Mouse (Mus musculus) c-Kit-positive CD71-positive TER-119-positive erythroid progenitor cells, embryonic 14.5 days (primary cell): Measurements from ENCODE around the gene Bcas3.
A peak's percentile ranks its signal among the peaks of the same experiment; 100 is the strongest.

Source experiments
- DNase-seq: peaks from one replicate; pipeline ENCODE4 v3.0.0-alpha.2; 2013; ENCODE audit warnings: low spot score

Bcas3 gene

GRCm38 (mm10) chr11:85352539-85353380, at the start of gene Bcas3:
Gene Bcas3, plus strand, starts transcription at chr11:85353167.
- peak; percentile 99 for DNase-seq

GRCm38 (mm10) chr11:85306577-85307260, 46.2 kb upstream of the Bcas3 start:
- no peak for DNase-seq

- DNase-seq = no peak
Measured at GRCm38 (mm10) chr11:85308799-85309198, 44.2 kb upstream of the Bcas3 start.

- DNase-seq = no peak
Measured at GRCm38 (mm10) chr11:85310407-85310712, 42.6 kb upstream of the Bcas3 start.

GRCm38 (mm10) chr11:85310713-85311574, 42.0 kb upstream of the Bcas3 start, which contains the start of gene Ppm1d:
Gene Ppm1d, plus strand, starts transcription at chr11:85311244.
- peak; percentile 100 for DNase-seq

- peak; percentile 67 for DNase-seq
Measured at GRCm38 (mm10) chr11:85311645-85312490, 41.1 kb upstream of the Bcas3 start.

- peak; percentile 53 for DNase-seq
Measured at GRCm38 (mm10) chr11:85312818-85313217, 40.1 kb upstream of the Bcas3 start.

- no peak for DNase-seq
Measured at GRCm38 (mm10) chr11:85313361-85313760, 39.6 kb upstream of the Bcas3 start.

GRCm38 (mm10) chr11:85323567-85324330, 29.2 kb upstream of the Bcas3 start:
- DNase-seq = no peak

GRCm38 (mm10) chr11:85328717-85329116, 24.2 kb upstream of the Bcas3 start:
- DNase-seq = no peak

GRCm38 (mm10) chr11:85329167-85329894, 23.6 kb upstream of the Bcas3 start:
- no peak for DNase-seq

- DNase-seq = peak; percentile 40
Measured at GRCm38 (mm10) chr11:85334778-85335177, 18.2 kb upstream of the Bcas3 start.

- DNase-seq = peak; percentile 92
Measured at GRCm38 (mm10) chr11:85339173-85339831, 13.7 kb upstream of the Bcas3 start.

- DNase-seq = peak; percentile 58
Measured at GRCm38 (mm10) chr11:85340070-85340616, 12.8 kb upstream of the Bcas3 start.

- DNase-seq = peak; percentile 42
Measured at GRCm38 (mm10) chr11:85353819-85354218, 852 bp downstream of the Bcas3 start.

- no peak for DNase-seq
Measured at GRCm38 (mm10) chr11:85359641-85360040, 6.7 kb downstream of the Bcas3 start.

GRCm38 (mm10) chr11:85361621-85362020, 8.7 kb downstream of the Bcas3 start:
- no peak for DNase-seq

- DNase-seq = no peak
Measured at GRCm38 (mm10) chr11:85366168-85366567, 13.2 kb downstream of the Bcas3 start.

- no peak for DNase-seq
Measured at GRCm38 (mm10) chr11:85367823-85368222, 14.9 kb downstream of the Bcas3 start.
